21 mouse cellular contexts compared by ENCODE assay signal in genomic region chr9:72183336-72183735, GRCm38 (mm10).
DNase-seq lines count a peak whose midpoint lies in the region; ATAC-seq and TF ChIP-seq lines count a peak whose summit lies in the region.
"Had no signal": no experiment of that assay in that cellular context is flagged by ENCODE, and none has a peak within 500 bp of the region (broad histone marks: within the 10 kb centered on the region; RNA-seq: fewer than 3 reads in every experiment).

No protein-coding gene starts in this region.

- ATAC-seq in liver, embryonic 11.5 days (replicated peaks; ENCODE audit: low FRiP score): no peak
- ATAC-seq: CD4-positive, CD25-positive, alpha-beta regulatory T cell, adult 4 months; forebrain, embryonic 14.5 days; inflammation-experienced regulatory T-cells, adult 6 months; intestine, postnatal 0 days had no signal

- H3K4me1 ChIP-seq in liver, embryonic 11.5 days (replicated peaks; ENCODE audit: control insufficient read depth, insufficient read depth, low read length): no peaks in the 10 kb centered on the region
- H3K4me1 ChIP-seq: heart, embryonic 12.5 days; hindbrain, embryonic 12.5 days had no signal

- H3K36me3 ChIP-seq in liver, embryonic 11.5 days (ENCODE audit: control insufficient read depth, insufficient read depth, low read length): no peaks in the 10 kb centered on the region
- H3K36me3 ChIP-seq: embryonic facial prominence, embryonic 15.5 days; forebrain, embryonic 10.5 days; G1E; heart, embryonic 12.5 days; hindbrain, embryonic 12.5 days had no signal

- no peak overlapping the region for H3K4me2 ChIP-seq in liver, embryonic 11.5 days
- H3K4me2 ChIP-seq: embryonic facial prominence, embryonic 15.5 days; heart, embryonic 12.5 days; hindbrain, embryonic 12.5 days had no signal

- 87% methylated on average over 10 of the region's 10 CpGs for WGBS in liver, embryonic 11.5 days

- no peaks in the 10 kb centered on the region for H3K9me3 ChIP-seq in liver, embryonic 11.5 days (ENCODE audit: control insufficient read depth, low read length)
- H3K9me3 ChIP-seq: embryonic facial prominence, embryonic 15.5 days; forebrain, embryonic 10.5 days; G1E; heart, embryonic 12.5 days; hindbrain, embryonic 12.5 days had no signal

- H3K27me3 ChIP-seq in liver, embryonic 11.5 days (replicated peaks; ENCODE audit: control insufficient read depth, insufficient read depth, low read length): no peaks in the 10 kb centered on the region
- H3K27me3 ChIP-seq: embryonic facial prominence, embryonic 15.5 days; heart, embryonic 12.5 days; hindbrain, embryonic 12.5 days had no signal

- no peak overlapping the region for H3K4me3 ChIP-seq in layer of hippocampus, adult 2 months
- H3K4me3 ChIP-seq in liver, embryonic 11.5 days (ENCODE audit: low read depth, low read length): no peak overlapping the region
- H3K4me3 ChIP-seq: embryonic facial prominence, embryonic 15.5 days; erythroblast, embryonic 14.5 days; forebrain, embryonic 10.5 days; heart, embryonic 12.5 days; hindbrain, embryonic 12.5 days had no signal

- peak; percentile 15 to 63 for DNase-seq in adrenal gland, adult (ENCODE audit: inconsistent age in 2 of 2, low spot score in 1 of 2)
- no peak for DNase-seq in adrenal gland, postnatal 25 days
- peak; percentile 33 to 43 for DNase-seq in cerebellum, postnatal 25 days
- DNase-seq in cerebellum, adult 11-12 months: no peak
- DNase-seq in layer of hippocampus, adult 2 months (ENCODE audit: low spot score in 2 of 2): no peak
- no peak for DNase-seq in layer of hippocampus, postnatal 36 days
- DNase-seq in liver, embryonic 11.5 days (ENCODE audit: low spot score): no peak
- DNase-seq: B cell, adult 2 months; embryo, embryonic 11 days; kidney, adult 8-10 months had no signal

- no peak for TF ChIP-seq CTCF in layer of hippocampus, adult 2 months (conservative IDR thresholded peaks at IDR 0.05)

- no peak overlapping the region for H3K9ac ChIP-seq in liver, embryonic 11.5 days (ENCODE audit: low read depth, low read length)
- H3K9ac ChIP-seq: embryonic facial prominence, embryonic 15.5 days; heart, embryonic 12.5 days; hindbrain, embryonic 12.5 days had no signal

- H3K27ac ChIP-seq in layer of hippocampus, adult 2 months: peak overlapping the region; percentile 14; the same call in 1 of the 2 replicates
- H3K27ac ChIP-seq in liver, embryonic 11.5 days (ENCODE audit: low read depth, low read length): no peak overlapping the region
- H3K27ac ChIP-seq: embryonic facial prominence, embryonic 15.5 days; forebrain, embryonic 10.5 days; heart, adult 2 months; hindbrain, embryonic 12.5 days had no signal

Comparison
In these comparisons a context has a peak if more than half of its experiments do, and no peak if none do; other contexts are left out.
1. DNase-seq: peak in adrenal gland, adult (2 of 2) and cerebellum, postnatal 25 days (2 of 2); none in adrenal gland, postnatal 25 days (single experiment), cerebellum, adult 11-12 months (single experiment), layer of hippocampus, adult 2 months (0 of 2), layer of hippocampus, postnatal 36 days (0 of 2) and liver, embryonic 11.5 days (single experiment).